Mouse (Mus musculus) intestine, embryonic 15.5 days (tissue): ENCODE data around the gene Cip2a. TPM values are rescaled to one million over a fixed set of nuclear protein-coding genes. Genes with fewer than 3 reads are reported as not detected.
A peak's percentile ranks its signal among the peaks of the same experiment; 100 is the strongest.

ENCODE experiments used
- ATAC-seq: fragments of 200-750 bp; cut with Nextera tagmentation; 2 replicates; pipeline ENCODE4 v1.8.0; 2017; ENCODE audit warnings: moderate TSS enrichment, moderate library complexity
- H3K27ac ChIP-seq: fragments of 300-500 bp; sonication (generic); 2 replicates; pipeline ENCODE4 v1.5.1; 2015; ENCODE audit warnings: mild to moderate bottlenecking, inconsistent platforms
- H3K27me3 ChIP-seq: fragments of 300-500 bp; sonication (generic); replicated peaks from 2 replicates; pipeline ENCODE4 v1.6.1; 2015; ENCODE audit warnings: inconsistent platforms
- H3K36me3 ChIP-seq: fragments of 300-500 bp; sonication (generic); 2 replicates; pipeline ENCODE4 v1.6.1; 2015; ENCODE audit warnings: inconsistent platforms
- H3K4me1 ChIP-seq: fragments of 300-500 bp; sonication (generic); replicated peaks from 2 replicates; pipeline ENCODE4 v1.6.1; 2015; ENCODE audit warnings: inconsistent platforms
- H3K4me2 ChIP-seq: fragments of 300-500 bp; sonication (generic); replicated peaks from 2 replicates; pipeline ENCODE4 v1.6.1; 2015; ENCODE audit warnings: mild to moderate bottlenecking, inconsistent platforms
- H3K4me3 ChIP-seq: fragments of 300-500 bp; sonication (generic); replicated peaks from 2 replicates; pipeline ENCODE4 v1.5.1; 2015; ENCODE audit warnings: inconsistent platforms
- H3K9ac ChIP-seq: fragments of 300-500 bp; sonication (generic); 2 replicates; pipeline ENCODE4 v1.6.1; 2015; ENCODE audit warnings: inconsistent platforms
- H3K9me3 ChIP-seq: fragments of 300-500 bp; sonication (generic); 2 replicates; pipeline ENCODE4 v1.6.1; 2016; ENCODE audit warnings: inconsistent platforms
- WGBS: fragments of 180-500 bp; shearing (Covaris S2); methylation state at CpG from one replicate; pipeline ENCODE4 v1.1.7; 2015; 5-methylcytosine and 5-hydroxymethylcytosine counted together
- polyA plus RNA-seq: library from polyadenylated mRNA; unstranded; fragments of >200 nt; fragmentation: Nextera tagmentation; extraction: Ambion mirVana; gene quantifications from 2 replicates; pipeline ENCODE4 v1.2.1, GENCODE M21; 2015

The Cip2a gene
- polyA plus RNA-seq, result 19.4 and 24.1 TPM in 2 replicates

DNA sequence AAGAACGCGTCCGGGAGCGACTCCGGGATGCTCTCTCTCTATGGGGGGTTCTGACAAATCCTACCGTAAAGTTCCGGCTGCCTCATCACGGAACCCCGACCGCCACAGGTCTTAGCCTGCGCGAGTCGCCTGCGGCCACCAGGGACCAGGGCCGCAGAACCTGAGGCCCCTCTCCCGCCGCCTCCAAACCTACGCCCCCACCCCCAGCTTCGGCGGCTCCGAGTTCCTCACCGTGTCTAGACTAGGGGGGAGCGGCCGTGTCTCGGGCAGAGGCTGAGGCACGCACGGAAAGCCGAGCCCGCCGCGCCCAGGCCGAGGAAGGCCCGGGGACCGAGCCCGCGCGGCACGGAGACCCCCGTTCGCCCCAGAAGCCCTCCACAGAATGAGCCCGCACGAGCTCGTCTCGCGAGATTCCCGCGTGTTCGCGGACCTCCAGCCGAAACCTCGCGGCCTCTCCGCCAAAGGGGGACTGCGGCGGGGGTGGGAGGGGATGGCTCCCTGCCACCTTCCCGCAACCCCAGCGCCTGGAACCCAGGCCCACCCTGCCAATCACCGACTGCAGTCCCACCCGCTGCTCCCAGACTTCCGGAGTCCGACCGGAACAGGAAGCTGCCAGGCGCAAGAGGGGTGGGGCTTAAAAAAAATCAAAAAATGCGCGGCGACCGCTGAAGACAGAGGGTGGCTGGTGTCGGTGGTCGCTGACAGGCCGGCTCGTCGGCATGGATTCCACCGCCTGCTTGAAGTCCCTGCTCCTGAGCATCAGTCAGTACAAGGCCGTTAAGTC lies at the start of gene Cip2a, which contains the start of gene Dzip3:
Cip2a (plus strand) TSS at position 627 of the 784 bp plus-strand sequence.
Dzip3 (minus strand) TSS at position 607 of the 784 bp plus-strand sequence.
- peak; percentile 99 for ATAC-seq
- Histone ChIP-seq H3K4me3 (peak within 1 kb of the TSS; percentile 95), H3K9me3 (no peaks in the 10 kb centered on the region), H3K4me2 (peak within 1 kb of the TSS; percentile 66), H3K36me3 (no peaks in the 10 kb centered on the region), H3K4me1 (0 out of 2 replicates have a peak, but pooled peaks cover 9% of the 10 kb centered on the region), H3K27me3 (no peaks in the 10 kb centered on the region), H3K27ac (peak within 1 kb of the TSS; percentile 94), H3K9ac (peak within 1 kb of the TSS; percentile 99)
- WGBS, result under 1% methylated on average over 72 of the region's 74 CpGs

DNA sequence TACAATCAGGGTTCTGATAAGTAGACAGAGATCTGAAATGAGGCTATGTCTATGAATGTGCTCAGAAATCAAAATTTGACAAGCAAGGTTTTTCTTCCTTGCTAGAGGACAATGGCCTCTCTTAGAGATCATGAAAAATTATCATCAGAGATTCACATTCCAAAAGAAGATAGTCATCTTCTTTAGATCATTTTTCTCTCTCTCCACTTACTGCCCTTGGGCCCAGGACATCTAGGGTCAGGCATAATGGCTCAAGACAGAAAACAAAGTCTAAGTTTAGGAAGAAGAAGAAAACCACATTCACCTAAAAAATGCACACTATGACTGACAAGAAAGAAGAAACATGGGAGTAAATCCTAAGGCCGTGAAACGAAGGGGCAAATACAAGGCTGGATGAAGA lies 21.0 kb upstream of the Cip2a start:
- Histone ChIP-seq H3K9me3 (no peaks in the 10 kb centered on the region), H3K27me3 (no peaks in the 10 kb centered on the region), H3K9ac (no peak overlapping the region), H3K4me2 (no peak overlapping the region), H3K4me1 (no peaks in the 10 kb centered on the region), H3K36me3 (no peaks in the 10 kb centered on the region), H3K27ac (no peak overlapping the region), H3K4me3 (no peak overlapping the region)
- ATAC-seq, result no peak
- 93% methylated on average over 2 of the region's 2 CpGs for WGBS

DNA sequence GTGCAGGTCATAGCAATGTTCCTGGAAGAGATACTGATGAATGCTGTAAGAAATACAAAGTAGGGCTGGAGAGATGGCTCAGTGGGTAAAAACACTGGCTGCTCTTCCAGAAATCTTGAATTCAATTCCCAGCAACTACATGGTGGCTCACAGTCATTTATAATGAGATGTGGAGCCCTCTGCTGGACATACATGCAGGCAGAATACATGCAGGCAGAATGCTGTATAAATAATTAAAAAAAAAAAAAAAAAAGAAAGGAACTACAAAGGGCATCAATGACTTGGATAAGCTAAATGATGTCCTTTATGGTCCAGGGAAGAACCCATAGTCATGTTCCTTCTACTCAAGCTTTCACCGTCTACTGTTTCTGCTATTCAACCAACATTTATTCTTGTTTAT lies 20.4 kb upstream of the Cip2a start:
- H3K27me3 ChIP-seq, result no peaks in the 10 kb centered on the region
- WGBS, result 98% methylated on average over 1 of the region's 1 CpGs
- no peak overlapping the region for H3K4me3 ChIP-seq
- no peak for ATAC-seq
- H3K9ac ChIP-seq, result no peak overlapping the region
- H3K4me1 ChIP-seq, result no peaks in the 10 kb centered on the region
- H3K4me2 ChIP-seq, result no peak overlapping the region
- no peaks in the 10 kb centered on the region for H3K9me3 ChIP-seq
- no peaks in the 10 kb centered on the region for H3K36me3 ChIP-seq
- H3K27ac ChIP-seq, result no peak overlapping the region

DNA sequence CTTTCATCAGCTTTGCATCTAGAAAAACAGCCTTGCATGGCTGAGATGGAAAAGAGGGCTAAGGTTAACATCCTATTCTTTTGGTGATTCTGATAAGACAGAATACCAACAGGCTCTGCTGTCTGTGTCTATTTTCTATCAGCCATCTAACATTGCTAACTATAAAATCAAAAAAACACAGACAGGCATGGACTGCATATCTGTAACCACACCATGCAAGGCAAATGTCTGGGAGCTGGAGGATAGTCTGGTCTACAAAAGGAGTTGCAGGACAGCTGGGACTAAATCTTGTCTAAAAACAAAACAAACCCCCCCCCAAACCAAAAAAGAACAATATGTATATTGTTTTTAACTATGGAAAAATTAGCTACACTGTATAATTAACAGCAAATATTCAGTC lies 14.0 kb upstream of the Cip2a start:
- no peak overlapping the region for H3K4me3 ChIP-seq
- no peaks in the 10 kb centered on the region for H3K4me1 ChIP-seq
- H3K9me3 ChIP-seq, result no peaks in the 10 kb centered on the region
- H3K36me3 ChIP-seq, result no peaks in the 10 kb centered on the region
- no peak overlapping the region for H3K4me2 ChIP-seq
- H3K27me3 ChIP-seq, result no peaks in the 10 kb centered on the region
- H3K9ac ChIP-seq, result no peak overlapping the region
- ATAC-seq, result no peak
- no peak overlapping the region for H3K27ac ChIP-seq

DNA sequence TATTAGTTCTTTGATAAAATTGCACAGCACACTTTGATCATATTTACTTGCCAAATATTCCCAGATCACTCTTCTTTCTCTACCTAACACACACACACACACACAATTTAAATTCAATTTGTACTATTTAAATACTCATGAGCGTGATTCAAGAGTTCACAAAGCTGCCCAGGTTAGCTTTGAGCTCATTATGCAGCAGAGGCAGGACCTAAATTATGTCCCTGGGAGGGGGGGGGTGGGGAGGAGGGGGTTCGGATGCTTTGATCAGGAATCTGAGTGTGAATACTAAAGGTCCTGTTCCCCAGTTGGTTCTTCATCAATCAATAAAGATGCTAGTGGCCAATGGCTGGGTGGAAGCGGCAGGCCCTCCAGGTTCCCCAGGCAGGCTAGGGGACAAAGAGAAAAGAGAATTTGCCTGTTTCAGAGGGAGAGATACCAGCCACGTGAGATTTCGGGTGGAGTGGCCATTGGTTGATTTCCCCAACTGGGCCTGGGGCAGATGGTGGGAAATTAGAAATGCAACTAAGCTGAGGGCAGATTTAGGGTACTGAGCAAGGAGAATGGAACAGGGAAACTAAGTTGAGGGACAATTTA lies 8.9 kb upstream of the Cip2a start:
- Histone ChIP-seq H3K27ac (no peak overlapping the region), H3K4me2 (no peak overlapping the region), H3K36me3 (no peaks in the 10 kb centered on the region), H3K9ac (no peak overlapping the region), H3K9me3 (no peaks in the 10 kb centered on the region), H3K4me1 (no peaks in the 10 kb centered on the region), H3K27me3 (no peaks in the 10 kb centered on the region), H3K4me3 (no peak overlapping the region)
- 66% methylated on average over 5 of the region's 5 CpGs for WGBS
- ATAC-seq, result no peak

DNA sequence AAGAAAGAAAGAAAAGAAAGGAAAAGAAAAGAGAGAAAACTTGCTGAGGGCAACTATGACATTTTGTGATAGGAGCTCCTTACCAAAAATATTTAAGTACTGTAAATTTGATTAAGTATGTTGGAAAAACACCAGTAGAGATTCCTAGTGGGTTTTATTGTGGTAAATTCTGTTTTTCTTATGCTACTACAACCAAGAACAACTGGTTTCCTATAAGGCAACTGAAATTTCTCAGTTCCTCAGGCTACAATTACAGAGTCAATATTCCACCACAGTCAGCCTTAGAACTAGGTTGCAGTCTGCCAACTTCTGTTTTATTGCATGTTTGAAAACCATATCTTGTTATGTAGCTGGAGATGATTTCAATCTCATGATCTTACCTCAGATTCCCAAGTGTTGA lies 4.3 kb upstream of the Cip2a start:
- Histone ChIP-seq H3K4me2 (no peak overlapping the region), H3K4me1 (0 out of 2 replicates have a peak, but pooled peaks cover under 1% of the 10 kb centered on the region), H3K27ac (no peak overlapping the region), H3K4me3 (no peak overlapping the region), H3K27me3 (no peaks in the 10 kb centered on the region), H3K9ac (no peak overlapping the region), H3K9me3 (no peaks in the 10 kb centered on the region), H3K36me3 (no peaks in the 10 kb centered on the region)
- no peak for ATAC-seq

DNA sequence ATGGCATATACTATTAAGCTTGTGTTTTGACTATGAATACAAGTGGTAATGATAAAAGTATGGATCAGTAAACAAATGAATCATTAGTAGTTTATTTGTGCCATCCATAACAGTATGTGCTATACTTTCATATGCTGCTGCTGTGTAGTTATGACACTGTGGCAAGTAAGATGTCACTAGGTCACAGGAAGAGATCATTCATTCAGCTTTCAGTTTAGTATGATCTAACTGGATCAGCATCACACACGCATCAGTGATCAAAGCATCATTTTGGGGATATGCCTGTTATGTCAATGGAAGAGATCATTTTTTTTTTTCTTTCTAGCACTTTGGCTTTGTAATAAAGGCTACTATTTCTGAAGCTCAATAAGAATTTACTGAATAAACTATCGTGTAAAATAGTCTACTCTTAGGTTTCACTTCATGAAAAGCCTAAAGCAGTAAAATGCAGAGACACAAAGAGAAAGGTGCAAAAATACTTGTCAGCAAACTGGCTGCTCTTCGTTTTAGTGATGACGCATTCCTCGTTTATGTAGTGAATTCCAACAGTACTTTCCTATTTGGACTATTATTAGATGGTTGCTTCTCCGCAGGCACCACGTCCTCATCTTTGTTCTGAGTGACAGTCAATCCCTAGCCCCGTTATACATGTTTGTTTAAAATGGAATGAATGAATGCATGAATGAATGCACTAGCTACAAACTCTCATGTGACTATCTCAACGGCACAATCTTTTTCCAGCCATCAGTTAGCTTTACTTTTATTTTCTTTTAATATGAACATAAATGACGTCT lies 1.4 kb upstream of the Cip2a start:
- H3K4me3 ChIP-seq, result peak overlapping the region; percentile 95
- H3K9ac ChIP-seq, result 0 out of 2 replicates have a peak overlapping the region, but pooled peaks have one; percentile 99
- 0 out of 2 replicates have a peak, but pooled peaks cover 9% of the 10 kb centered on the region for H3K4me1 ChIP-seq
- no peak for ATAC-seq
- 24% methylated on average over 10 of the region's 10 CpGs for WGBS
- no peaks in the 10 kb centered on the region for H3K36me3 ChIP-seq
- H3K27ac ChIP-seq, result no peak overlapping the region
- H3K4me2 ChIP-seq, result peak overlapping the region; percentile 55
- H3K9me3 ChIP-seq, result no peaks in the 10 kb centered on the region
- H3K27me3 ChIP-seq, result no peaks in the 10 kb centered on the region

DNA sequence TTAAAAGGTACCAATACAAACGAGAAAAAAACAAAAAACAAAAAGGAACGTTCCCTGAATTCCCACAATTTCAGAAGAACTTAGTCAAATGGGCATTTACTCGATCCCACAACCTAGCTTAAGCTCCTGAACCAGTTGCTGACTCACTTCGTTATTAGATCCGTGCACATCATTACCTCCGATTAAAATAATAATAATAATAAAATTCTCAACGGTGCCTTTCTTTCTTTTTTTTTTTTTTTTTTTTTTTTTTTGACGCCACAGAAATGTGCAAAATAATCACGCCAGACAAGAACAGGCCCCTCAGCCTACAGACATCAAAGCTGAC lies 790 bp upstream of the Cip2a start:
- Histone ChIP-seq H3K4me1 (0 out of 2 replicates have a peak, but pooled peaks cover 9% of the 10 kb centered on the region), H3K27ac (peak overlapping the region; percentile 94), H3K36me3 (no peaks in the 10 kb centered on the region), H3K9me3 (no peaks in the 10 kb centered on the region), H3K9ac (peak overlapping the region; percentile 99), H3K4me2 (peak overlapping the region; percentile 55), H3K27me3 (no peaks in the 10 kb centered on the region), H3K4me3 (peak overlapping the region; percentile 95)
- 3% methylated on average over 9 of the region's 9 CpGs for WGBS
- ATAC-seq, result no peak

DNA sequence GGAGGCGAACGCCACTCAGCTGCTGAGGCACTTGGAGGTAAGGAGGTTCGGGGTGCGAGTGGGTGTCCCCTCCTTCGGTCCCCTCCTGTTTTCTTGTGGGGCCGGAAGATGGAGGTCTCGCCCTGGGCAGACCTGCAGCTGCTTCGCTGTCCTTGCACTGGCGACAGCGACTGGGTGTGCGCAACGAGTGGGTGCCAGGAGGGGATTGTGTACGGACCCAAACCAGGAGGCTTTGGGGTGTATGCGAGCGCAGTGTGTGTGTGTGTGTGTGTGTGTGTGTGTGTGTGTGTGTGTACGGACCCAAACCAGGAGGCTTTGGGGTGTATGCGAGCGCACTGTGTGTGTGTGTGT lies 333 bp downstream of the Cip2a start:
- Histone ChIP-seq H3K4me3 (peak overlapping the region; percentile 95), H3K4me1 (0 out of 2 replicates have a peak, but pooled peaks cover 9% of the 10 kb centered on the region), H3K4me2 (peak overlapping the region; percentile 66), H3K27ac (no peak overlapping the region), H3K9ac (peak overlapping the region; percentile 72), H3K27me3 (no peaks in the 10 kb centered on the region), H3K9me3 (no peaks in the 10 kb centered on the region), H3K36me3 (no peaks in the 10 kb centered on the region)
- ATAC-seq, result peak; percentile 71
- WGBS, result 0% methylated on average over 18 of the region's 18 CpGs

DNA sequence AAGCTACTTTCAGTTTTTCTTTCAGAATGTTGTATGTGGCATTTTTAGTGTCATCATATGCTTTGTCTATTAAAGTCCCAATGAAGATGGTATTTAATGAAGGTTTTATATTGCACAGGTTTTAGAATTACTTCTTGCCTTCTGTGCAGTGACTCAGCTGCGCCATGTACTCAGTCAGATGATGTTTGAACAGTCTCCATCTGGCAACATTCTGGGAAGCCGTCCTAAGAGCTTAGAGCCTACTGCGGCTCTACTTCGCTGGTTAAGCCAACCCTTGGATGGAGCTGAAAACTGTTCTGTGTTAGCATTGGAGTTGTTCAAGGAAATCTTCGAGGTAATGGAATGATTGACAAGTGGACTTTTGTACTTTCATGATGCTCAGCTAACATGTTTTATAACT lies 10.2 kb downstream of the Cip2a start:
- Histone ChIP-seq H3K4me1 (no peaks in the 10 kb centered on the region), H3K27ac (no peak overlapping the region), H3K27me3 (no peaks in the 10 kb centered on the region), H3K9ac (no peak overlapping the region), H3K36me3 (peaks cover 2% of the 10 kb centered on the region; the same call in 1 of the 2 replicates), H3K4me2 (no peak overlapping the region), H3K9me3 (no peaks in the 10 kb centered on the region), H3K4me3 (no peak overlapping the region)
- no peak for ATAC-seq
- 91% methylated on average over 5 of the region's 5 CpGs for WGBS

DNA sequence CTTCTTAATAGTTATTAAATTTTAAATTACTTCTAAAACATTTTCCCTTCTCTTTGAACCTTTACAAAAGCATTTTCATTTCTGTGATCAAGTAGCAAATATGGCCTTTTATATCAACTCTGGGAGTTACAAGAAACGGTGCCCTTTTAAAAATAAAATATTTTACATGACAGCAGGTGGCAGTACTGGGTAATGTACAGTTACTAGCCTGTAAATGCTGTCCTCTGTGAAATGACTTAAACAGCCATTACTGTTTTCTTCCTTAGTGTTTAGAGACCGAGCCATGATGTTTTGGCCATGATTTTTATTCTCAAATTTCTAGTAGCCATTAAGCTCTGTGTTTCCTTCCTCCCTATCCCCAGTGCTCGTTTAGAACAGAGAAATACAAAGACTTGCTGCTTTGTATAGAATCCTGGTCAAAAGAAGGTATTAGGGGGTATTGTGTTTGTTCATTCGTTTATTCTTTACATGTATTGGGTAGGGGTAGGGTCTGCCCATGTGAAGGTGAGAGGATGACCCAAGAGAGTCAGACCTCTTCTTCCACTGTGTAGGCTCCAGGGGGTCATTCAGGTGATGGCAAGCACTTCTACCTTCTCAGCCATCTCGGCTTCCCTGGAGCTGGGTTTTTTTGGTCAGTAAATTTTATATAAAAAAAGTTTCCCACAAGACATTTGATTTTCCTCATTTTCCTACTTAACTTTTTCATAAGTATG lies 22.8 kb downstream of the Cip2a start:
- Histone ChIP-seq H3K9ac (no peak overlapping the region), H3K4me3 (no peak overlapping the region), H3K36me3 (peaks cover 7% of the 10 kb centered on the region; the same call in 1 of the 2 replicates), H3K4me1 (no peaks in the 10 kb centered on the region), H3K27ac (no peak overlapping the region), H3K27me3 (no peaks in the 10 kb centered on the region), H3K4me2 (no peak overlapping the region), H3K9me3 (no peaks in the 10 kb centered on the region)
- WGBS, result 82% methylated on average over 5 of the region's 5 CpGs
- no peak for ATAC-seq

DNA sequence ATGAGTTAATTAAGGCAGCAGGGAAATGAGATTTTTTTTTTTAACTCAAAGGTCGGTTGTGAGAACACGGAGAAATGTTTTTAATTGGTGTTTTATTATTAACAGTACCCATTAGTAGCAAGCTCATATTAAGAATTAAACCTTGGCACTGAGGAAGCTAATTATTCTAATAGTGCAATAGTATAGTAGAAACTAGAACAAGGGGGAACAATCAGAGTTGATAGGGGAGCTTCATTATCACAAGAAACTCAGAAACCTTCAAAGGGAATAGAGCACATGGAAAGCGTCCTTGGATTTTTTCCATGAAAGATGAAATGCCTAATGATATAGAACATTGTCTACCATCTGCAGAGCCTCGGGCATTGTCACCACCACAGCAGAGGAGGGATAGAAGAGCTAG lies 41.9 kb downstream of the Cip2a start:
- 69% methylated on average over 4 of the region's 4 CpGs for WGBS
- no peak overlapping the region for H3K27ac ChIP-seq
- H3K9ac ChIP-seq, result no peak overlapping the region
- no peaks in the 10 kb centered on the region for H3K4me1 ChIP-seq
- H3K36me3 ChIP-seq, result no peaks in the 10 kb centered on the region
- H3K27me3 ChIP-seq, result no peaks in the 10 kb centered on the region
- ATAC-seq, result no peak
- no peak overlapping the region for H3K4me2 ChIP-seq
- no peaks in the 10 kb centered on the region for H3K9me3 ChIP-seq
- no peak overlapping the region for H3K4me3 ChIP-seq
